ENCODE assay signal across 8 mouse cellular contexts in the genomic region with DNA sequence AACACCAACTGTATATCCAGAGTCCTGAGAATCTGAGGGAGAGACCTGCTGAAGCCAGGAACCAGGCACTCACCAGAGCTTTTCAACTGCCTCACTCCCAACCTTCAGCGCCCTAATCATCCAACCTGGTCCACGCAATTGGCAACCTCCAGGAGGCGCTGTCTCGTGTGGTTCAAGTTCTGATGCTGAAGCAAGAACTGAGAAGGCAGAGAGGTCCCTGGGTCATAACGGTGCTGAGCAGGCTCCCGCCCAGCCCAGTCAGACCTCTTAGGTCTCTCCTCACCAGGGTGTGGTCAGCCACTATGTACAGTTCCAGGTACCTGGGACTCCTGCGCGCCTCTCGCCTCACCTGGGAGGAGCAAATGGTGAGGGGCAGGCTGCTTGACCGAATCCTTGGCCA. TPM values are rescaled to one million over a fixed set of nuclear protein-coding genes. Genes with fewer than 3 reads are reported as not detected.
DNase-seq lines count a peak whose midpoint lies in the region; ATAC-seq and TF ChIP-seq lines count a peak whose summit lies in the region.

No protein-coding gene starts in this region.

- peak; percentile 65 for TF ChIP-seq CTCF in gastrocnemius, adult 2 months (IDR thresholded peaks at IDR 0.05)

- 0 out of 2 replicates have a peak, but pooled peaks cover 7% of the 10 kb centered on the region for H3K36me3 ChIP-seq in embryonic facial prominence, embryonic 15.5 days
- H3K36me3 ChIP-seq in hindbrain, embryonic 14.5 days (replicated peaks; ENCODE audit: control insufficient read depth, insufficient read depth): no peaks in the 10 kb centered on the region
- no peaks in the 10 kb centered on the region for H3K36me3 ChIP-seq in midbrain, embryonic 16.5 days (ENCODE audit: control insufficient read depth, insufficient read depth, low read length)

- H3K4me2 ChIP-seq in embryonic facial prominence, embryonic 15.5 days (replicated peaks): peak overlapping the region; percentile 8; the same call in 1 of the 2 replicates
- H3K4me2 ChIP-seq in hindbrain, embryonic 14.5 days (replicated peaks): no peak overlapping the region
- H3K4me2 ChIP-seq in midbrain, embryonic 16.5 days (ENCODE audit: low read length): peak overlapping the region; percentile 14; the same call in 1 of the 2 replicates

- DNase-seq in gastrocnemius, adult 2 months: peak; percentile 57
- DNase-seq in gastrocnemius, postnatal 14 days: no peak
- DNase-seq in NIH3T3 (ENCODE audit: low read depth) (peak; percentile 83), liver (peak; percentile 67)
- peak; percentile 54 for DNase-seq in hindbrain, embryonic 14.5 days (ENCODE audit: low spot score)
- peak; percentile 24 to 68 for DNase-seq in thymus, postnatal 10 days (ENCODE audit: low spot score in 2 of 2)

- peaks cover 52% of the 10 kb centered on the region for H3K4me1 ChIP-seq in embryonic facial prominence, embryonic 15.5 days
- H3K4me1 ChIP-seq in hindbrain, embryonic 14.5 days (replicated peaks; ENCODE audit: control insufficient read depth, insufficient read depth, low read length): peaks cover 20% of the 10 kb centered on the region
- H3K4me1 ChIP-seq in midbrain, embryonic 16.5 days (ENCODE audit: control insufficient read depth, insufficient read depth, low read length): peaks cover 16% of the 10 kb centered on the region

- H3K27ac ChIP-seq in gastrocnemius, adult 2 months: no peak overlapping the region
- H3K27ac ChIP-seq in embryonic facial prominence, embryonic 15.5 days (replicated peaks): no peak overlapping the region
- H3K27ac ChIP-seq in hindbrain, embryonic 14.5 days: no peak overlapping the region
- no peak overlapping the region for H3K27ac ChIP-seq in midbrain, embryonic 16.5 days (ENCODE audit: low read length)

- H3K9ac ChIP-seq in embryonic facial prominence, embryonic 15.5 days: no peak overlapping the region
- H3K9ac ChIP-seq in hindbrain, embryonic 14.5 days: no peak overlapping the region
- H3K9ac ChIP-seq in midbrain, embryonic 16.5 days (ENCODE audit: low read depth, low read length): no peak overlapping the region

- no peak for ATAC-seq in embryonic facial prominence, embryonic 15.5 days (ENCODE audit: insufficient number of reproducible peaks, low FRiP score, low TSS enrichment, low read depth)
- ATAC-seq in hindbrain, embryonic 14.5 days (ENCODE audit: low FRiP score): peak; percentile 12; the same call in 1 of the 2 replicates
- no peak for ATAC-seq in midbrain, embryonic 16.5 days

- WGBS in embryonic facial prominence, embryonic 15.5 days: 6% methylated on average over 10 of the region's 10 CpGs
- WGBS in hindbrain, embryonic 14.5 days: 3% methylated on average over 10 of the region's 10 CpGs
- WGBS in midbrain, embryonic 16.5 days: 4% methylated on average over 10 of the region's 10 CpGs

- H3K27me3 ChIP-seq in embryonic facial prominence, embryonic 15.5 days: peaks cover 54% of the 10 kb centered on the region
- H3K27me3 ChIP-seq in hindbrain, embryonic 14.5 days (ENCODE audit: control insufficient read depth, insufficient read depth, low read length): peaks cover 49% of the 10 kb centered on the region
- H3K27me3 ChIP-seq in midbrain, embryonic 16.5 days (ENCODE audit: control insufficient read depth, insufficient read depth, low read depth, low read length): peaks cover 40% of the 10 kb centered on the region

- peak overlapping the region; percentile 17; the same call in 1 of the 2 replicates for H3K4me3 ChIP-seq in gastrocnemius, adult 2 months
- 0 out of 2 replicates have a peak overlapping the region, but pooled peaks have one; percentile 2 for H3K4me3 ChIP-seq in embryonic facial prominence, embryonic 15.5 days (replicated peaks)
- H3K4me3 ChIP-seq in hindbrain, embryonic 14.5 days (replicated peaks; ENCODE audit: low read length): no peak overlapping the region
- H3K4me3 ChIP-seq in midbrain, embryonic 16.5 days (ENCODE audit: low read depth, low read length): no peak overlapping the region

- no peaks in the 10 kb centered on the region for H3K9me3 ChIP-seq in embryonic facial prominence, embryonic 15.5 days (replicated peaks)
- H3K9me3 ChIP-seq in hindbrain, embryonic 14.5 days (ENCODE audit: control insufficient read depth, low read length): no peaks in the 10 kb centered on the region
- no peaks in the 10 kb centered on the region for H3K9me3 ChIP-seq in midbrain, embryonic 16.5 days (replicated peaks; ENCODE audit: control insufficient read depth, low read length, poor library complexity, severe bottlenecking)

- intact Hi-C loops in gastrocnemius, adult 2 months (cut with DNase I): no loop called here
- intact Hi-C loops in gastrocnemius, postnatal 14 days (cut with DNase I; ENCODE audit: low total_unique reads): no loop called here

RNA-seq across cellular contexts. Expression of gene Adam33, which starts 8.0 kb away (rescaled TPM):
- 1 to 10 TPM; 2.5 TPM for total RNA-seq in gastrocnemius, adult 2 months (2021)
- 1 to 10 TPM; 2.5 to 3.9 TPM for total RNA-seq in gastrocnemius, postnatal 14 days (2021)
- 75.8 and 79.0 TPM in 2 replicates for polyA plus RNA-seq in embryonic facial prominence, embryonic 15.5 days (2015; fragmentation: Nextera tagmentation; extraction: Ambion mirVana)
- 0.81 and 1.4 TPM in 2 replicates for polyA plus RNA-seq in hindbrain, embryonic 14.5 days (2014; fragmentation: Nextera tagmentation; extraction: Ambion mirVana)
- 1.2 and 1.5 TPM in 2 replicates for polyA plus RNA-seq in midbrain, embryonic 16.5 days (2015; fragmentation: Nextera tagmentation; extraction: Ambion mirVana)

RNA-seq across cellular contexts. Expression of gene Gfra4, which starts 12.7 kb away (rescaled TPM):
- 1 to 10 TPM; 1.1 to 1.7 TPM for total RNA-seq in gastrocnemius, adult 2 months (2021)
- total RNA-seq in gastrocnemius, postnatal 14 days (2021): 1 to 10 TPM; 3.8 to 5.1 TPM
- 42.6 and 44.0 TPM in 2 replicates for polyA plus RNA-seq in embryonic facial prominence, embryonic 15.5 days (2015; fragmentation: Nextera tagmentation; extraction: Ambion mirVana)
- 49.2 and 50.8 TPM in 2 replicates for polyA plus RNA-seq in hindbrain, embryonic 14.5 days (2014; fragmentation: Nextera tagmentation; extraction: Ambion mirVana)
- polyA plus RNA-seq in midbrain, embryonic 16.5 days (2015; fragmentation: Nextera tagmentation; extraction: Ambion mirVana): 45.9 and 49.8 TPM in 2 replicates

RNA-seq across cellular contexts. Expression of gene Siglec1, which starts 30.9 kb away (rescaled TPM):
- total RNA-seq in gastrocnemius, adult 2 months (2021): under 1 TPM; 0.36 to 0.39 TPM
- total RNA-seq in gastrocnemius, postnatal 14 days (2021): under 1 TPM; 0.78 to 0.90 TPM
- polyA plus RNA-seq in embryonic facial prominence, embryonic 15.5 days (2015; fragmentation: Nextera tagmentation; extraction: Ambion mirVana): 0.68 TPM in 2 replicates
- polyA plus RNA-seq in hindbrain, embryonic 14.5 days (2014; fragmentation: Nextera tagmentation; extraction: Ambion mirVana): 0.27 and 0.39 TPM in 2 replicates
- polyA plus RNA-seq in midbrain, embryonic 16.5 days (2015; fragmentation: Nextera tagmentation; extraction: Ambion mirVana): 0.15 and 0.18 TPM in 2 replicates

Comparison
In these comparisons a context has a peak if more than half of its experiments do, and no peak if none do; other contexts are left out.
1. H3K4me3 ChIP-seq: peak in gastrocnemius, adult 2 months (single experiment) and embryonic facial prominence, embryonic 15.5 days (single experiment); none in hindbrain, embryonic 14.5 days (single experiment) and midbrain, embryonic 16.5 days (single experiment).
2. RNA of gene Adam33, which starts 8.0 kb away (polyA plus RNA-seq): 75.8 to 79.0 TPM in embryonic facial prominence, embryonic 15.5 days; 1.2 to 1.5 TPM in midbrain, embryonic 16.5 days and 0.81 to 1.4 TPM in hindbrain, embryonic 14.5 days; every median in the first group is over 10 times any median in the second.